Comparison of ENCODE assay signal across 43 mouse cellular contexts in genomic region chr14:7974643-7975042, GRCm38 (mm10). TPM values are rescaled to one million over a fixed set of nuclear protein-coding genes. Genes with fewer than 3 reads are reported as not detected.
"Had no signal": no experiment of that assay in that cellular context is flagged by ENCODE, and none has a peak within 500 bp of the region (broad histone marks: within the 10 kb centered on the region; RNA-seq: fewer than 3 reads in every experiment).

No protein-coding gene starts in this region.

- H3K4me2 ChIP-seq: limb, embryonic 12.5 days; limb, embryonic 13.5 days; limb, embryonic 15.5 days; liver, embryonic 13.5 days; liver, embryonic 15.5 days; lung, embryonic 14.5 days; lung, embryonic 15.5 days; midbrain, embryonic 11.5 days; midbrain, embryonic 12.5 days; midbrain, embryonic 13.5 days; midbrain, embryonic 15.5 days; neural tube, embryonic 12.5 days had no signal

- H3K9ac ChIP-seq: limb, embryonic 12.5 days; limb, embryonic 13.5 days; limb, embryonic 15.5 days; liver, embryonic 13.5 days; liver, embryonic 14.5 days; liver, embryonic 15.5 days; lung, embryonic 14.5 days; lung, embryonic 15.5 days; midbrain, embryonic 12.5 days; midbrain, embryonic 13.5 days; midbrain, embryonic 15.5 days; neural tube, embryonic 12.5 days had no signal

- H3K9me3 ChIP-seq: limb, embryonic 10.5 days; limb, embryonic 12.5 days; limb, embryonic 13.5 days; limb, embryonic 15.5 days; liver, embryonic 13.5 days; liver, embryonic 15.5 days; lung, embryonic 15.5 days; megakaryocyte, embryonic 14.5 days; midbrain, embryonic 10.5 days; midbrain, embryonic 12.5 days; midbrain, embryonic 13.5 days; midbrain, embryonic 15.5 days; neural tube, embryonic 12.5 days had no signal

- ATAC-seq: lung, postnatal 0 days; midbrain, embryonic 13.5 days; midbrain, embryonic 15.5 days; midbrain, embryonic 16.5 days had no signal

- H3K27me3 ChIP-seq: limb, embryonic 12.5 days; limb, embryonic 13.5 days; limb, embryonic 15.5 days; liver, embryonic 13.5 days; liver, embryonic 15.5 days; lung, embryonic 15.5 days; megakaryocyte, embryonic 14.5 days; midbrain, embryonic 12.5 days; midbrain, embryonic 13.5 days; midbrain, embryonic 15.5 days; neural tube, embryonic 12.5 days had no signal

- DNase-seq: layer of hippocampus, postnatal 36 days; left cerebral cortex, postnatal 4 days; liver, embryonic 13.5 days; lung, adult 18-20 months; lung, adult 2 months; lung, embryonic 14.5 days; lung, postnatal 10 days; lung, postnatal 14 days; lung, postnatal 36 days; lung, postnatal 4 days; midbrain, embryonic 14.5 days had no signal

- H3K36me3 ChIP-seq: limb, embryonic 10.5 days; limb, embryonic 12.5 days; limb, embryonic 13.5 days; limb, embryonic 15.5 days; liver, embryonic 13.5 days; liver, embryonic 15.5 days; lung, embryonic 15.5 days; midbrain, embryonic 10.5 days; midbrain, embryonic 12.5 days; midbrain, embryonic 13.5 days; midbrain, embryonic 15.5 days; neural tube, embryonic 12.5 days had no signal

- H3K4me1 ChIP-seq: limb, embryonic 12.5 days; limb, embryonic 13.5 days; limb, embryonic 15.5 days; liver, embryonic 13.5 days; liver, embryonic 15.5 days; lung, embryonic 15.5 days; midbrain, embryonic 10.5 days; midbrain, embryonic 12.5 days; midbrain, embryonic 13.5 days; midbrain, embryonic 15.5 days; neural tube, embryonic 12.5 days had no signal

- H3K4me3 ChIP-seq: left cerebral cortex, adult 2 months; limb, embryonic 10.5 days; limb, embryonic 12.5 days; limb, embryonic 13.5 days; limb, embryonic 15.5 days; liver, embryonic 13.5 days; liver, embryonic 15.5 days; lung, embryonic 15.5 days; megakaryocyte, embryonic 14.5 days; midbrain, embryonic 10.5 days; midbrain, embryonic 12.5 days; midbrain, embryonic 13.5 days; midbrain, embryonic 15.5 days; myocyte; neural tube, embryonic 12.5 days had no signal

- H3K27ac ChIP-seq: left cerebral cortex, adult 2 months; limb, embryonic 10.5 days; limb, embryonic 12.5 days; limb, embryonic 13.5 days; limb, embryonic 15.5 days; liver, embryonic 13.5 days; liver, embryonic 14.5 days; liver, embryonic 15.5 days; lung, embryonic 15.5 days; macrophage; midbrain, embryonic 10.5 days; midbrain, embryonic 12.5 days; midbrain, embryonic 13.5 days; midbrain, embryonic 15.5 days; neural tube, embryonic 12.5 days had no signal

RNA-seq across cellular contexts. Expression of gene Gm45521, which starts 17.6 kb away (rescaled TPM):
- total RNA-seq: layer of hippocampus, postnatal 36 days; left cerebral cortex, adult 18-20 months; left cerebral cortex, adult 2 months; left cerebral cortex, postnatal 14 days; left cerebral cortex, postnatal 25 days; left cerebral cortex, postnatal 36 days; left cerebral cortex, postnatal 4 days; megakaryocyte progenitor cell, adult 5-6 weeks; megakaryocyte, adult 5-6 weeks; megakaryocyte-erythroid progenitor cell, adult 5-6 weeks; midbrain, postnatal 0 days; monocyte, adult 5-6 weeks had no signal
- polyA plus RNA-seq: limb, embryonic 10.5 days; limb, embryonic 12.5 days; limb, embryonic 13.5 days; limb, embryonic 14.5 days; limb, embryonic 15.5 days; liver, embryonic 13.5 days; liver, embryonic 14.5 days; liver, embryonic 15.5 days; lung, adult 2 months; lung, embryonic 14.5 days; lung, embryonic 15.5 days; lung, embryonic 16.5 days; lung, postnatal 0 days; macrophage; midbrain, embryonic 12.5 days; midbrain, embryonic 14.5 days; myocyte; neural tube, embryonic 11.5 days; neural tube, embryonic 12.5 days had no signal

RNA-seq across cellular contexts. Expression of gene Dnase1l3, which starts 19.7 kb away (rescaled TPM):
- total RNA-seq: layer of hippocampus, postnatal 36 days; left cerebral cortex, adult 18-20 months; left cerebral cortex, postnatal 10 days; left cerebral cortex, postnatal 14 days; left cerebral cortex, postnatal 25 days; left cerebral cortex, postnatal 36 days; megakaryocyte-erythroid progenitor cell, adult 5-6 weeks; midbrain, postnatal 0 days had no signal
- polyA plus RNA-seq: limb, embryonic 10.5 days; limb, embryonic 12.5 days; midbrain, embryonic 10.5 days; neural tube, embryonic 11.5 days had no signal
